Mouse (Mus musculus) ES-E14 (cell line): ENCODE data around the gene Fam189a1. TPM values are rescaled to one million over a fixed set of nuclear protein-coding genes. Genes with fewer than 3 reads are reported as not detected.

Experiments used
- DNase-seq: peaks from one replicate; pipeline ENCODE4 v3.0.0-alpha.2; 2013; ENCODE audit warnings: low read depth, low spot score
- H3K27ac ChIP-seq: 2 replicates; pipeline ENCODE4 v1.5.1; 2012; ENCODE audit warnings: low read depth, mild to moderate bottlenecking, low read length, moderate library complexity, mixed read lengths; ENCODE audit not compliant: poor library complexity, insufficient read depth, severe bottlenecking
- H3K36me3 ChIP-seq: 2 replicates; pipeline ENCODE4 v1.6.1; 2012; ENCODE audit warnings: mild to moderate bottlenecking, low read length, moderate library complexity, mixed read lengths; ENCODE audit not compliant: control insufficient read depth, poor library complexity, insufficient read depth, severe bottlenecking
- H3K4me1 ChIP-seq, 2 experiments: fragments of 150-350 bp in 1 of 2; sonication (generic) in 1 of 2; 2 replicates each; pipeline ENCODE4 v1.6.1; 2012; ENCODE audit warnings: low read length in 2 of 2, mild to moderate bottlenecking in 1 of 2, mixed read lengths in 1 of 2; ENCODE audit not compliant: control insufficient read depth in 2 of 2, insufficient read depth in 2 of 2, poor library complexity in 1 of 2
- H3K4me3 ChIP-seq, 2 experiments: fragments of 150-350 bp in 1 of 2; sonication (generic) in 1 of 2; 2 replicates each; pipeline ENCODE4 v1.5.1; 2012; ENCODE audit warnings: low read length in 2 of 2, low read depth in 1 of 2, mild to moderate bottlenecking in 1 of 2, mixed read lengths in 1 of 2; ENCODE audit not compliant: insufficient read depth in 1 of 2, poor library complexity in 1 of 2, severe bottlenecking in 1 of 2
- H3K9ac ChIP-seq: 2 replicates; pipeline ENCODE4 v1.6.1; 2012; ENCODE audit warnings: low read depth, mild to moderate bottlenecking, low read length, mixed read lengths; ENCODE audit not compliant: poor library complexity, insufficient read depth, severe bottlenecking
- H3K9me3 ChIP-seq: fragments of 150-350 bp; sonication (generic); 2 replicates; pipeline ENCODE4 v1.6.1; 2012; ENCODE audit warnings: low read depth, mild to moderate bottlenecking, low read length; ENCODE audit not compliant: control insufficient read depth, insufficient read depth
- CHD2 ChIP-seq: IDR thresholded peaks from 2 replicates; pipeline ENCODE4 v1.6.1; 2014; ENCODE audit warnings: mild to moderate bottlenecking, low read depth, low read length, inconsistent platforms
- HCFC1 ChIP-seq: IDR thresholded peaks from 2 replicates; pipeline ENCODE4 v1.6.1; 2012; ENCODE audit warnings: low read length, inconsistent platforms, borderline replicate concordance; ENCODE audit not compliant: insufficient read depth
- MAFK ChIP-seq: IDR thresholded peaks from 2 replicates; pipeline ENCODE4 v1.6.1; 2014; ENCODE audit warnings: mild to moderate bottlenecking, low read depth, low read length, inconsistent platforms; ENCODE audit not compliant: insufficient read depth
- ZC3H11A ChIP-seq: IDR thresholded peaks from 2 replicates; pipeline ENCODE4 v1.6.1; 2012; ENCODE audit warnings: low read depth, mild to moderate bottlenecking, inconsistent platforms, low read length, borderline replicate concordance
- ZNF384 ChIP-seq: IDR thresholded peaks from 2 replicates; pipeline ENCODE4 v1.6.1; 2012; ENCODE audit warnings: low read depth, low read length, inconsistent platforms
- in situ Hi-C, 2 experiments: fragments of 600-800 bp; cut with MboI; formaldehyde crosslinking; loops; one replicate each; pipeline ENCODE4 v1.15.1; 2025; ENCODE audit warnings: low sequenced_read_pairs in 2 of 2, inconsistent platforms in 1 of 2; ENCODE audit not compliant: unreplicated experiment in 2 of 2
- total RNA-seq: library from RNA; depleted of rRNA; stranded (reverse); fragments of 300-350 nt; gene quantifications from 2 replicates; pipeline ENCODE4 v1.2.3, GENCODE M21; 2012

Fam189a1 gene
- total RNA-seq, 1 experiment = 0.67 TPM

GRCm38 (mm10) chr7:65044280-65044679, 112.1 kb downstream of the Fam189a1 start:
- in situ Hi-C loops = no loop called here
- H3K9me3 ChIP-seq = no peaks in the 10 kb centered on the region
- no peak overlapping the region for H3K9ac ChIP-seq
- H3K36me3 ChIP-seq = no peaks in the 10 kb centered on the region
- H3K4me3 ChIP-seq = no peak overlapping the region
- no peak for DNase-seq
- TF ChIP-seq ZNF384 (no peak), HCFC1 (no peak), CHD2 (no peak), MAFK (no peak), ZC3H11A (no peak)
- H3K27ac ChIP-seq = no peak overlapping the region
- H3K4me1 ChIP-seq = peaks cover 0 to 11% of the 10 kb centered on the region in 2 experiments; a peak in 1 of 4 replicates

GRCm38 (mm10) chr7:65041106-65041505, 115.3 kb downstream of the Fam189a1 start:
- H3K36me3 ChIP-seq = no peaks in the 10 kb centered on the region
- no peaks in the 10 kb centered on the region for H3K9me3 ChIP-seq
- DNase-seq = no peak
- in situ Hi-C loops = no loop called here
- no peak overlapping the region for H3K9ac ChIP-seq
- no peak overlapping the region for H3K27ac ChIP-seq
- peaks cover 0 to 3% of the 10 kb centered on the region in 2 experiments; a peak in 1 of 4 replicates for H3K4me1 ChIP-seq
- H3K4me3 ChIP-seq = no peak overlapping the region
- TF ChIP-seq MAFK (no peak), CHD2 (no peak), ZNF384 (no peak), ZC3H11A (no peak)

GRCm38 (mm10) chr7:65031741-65032140, 124.6 kb downstream of the Fam189a1 start:
- DNase-seq = no peak
- Histone ChIP-seq H3K9me3 (no peaks in the 10 kb centered on the region), H3K4me3 (no peak overlapping the region), H3K4me1 (no peaks in the 10 kb centered on the region), H3K36me3 (no peaks in the 10 kb centered on the region), H3K27ac (no peak overlapping the region), H3K9ac (no peak overlapping the region)
- TF ChIP-seq CHD2 (no peak), HCFC1 (no peak), MAFK (no peak), ZNF384 (no peak)
- in situ Hi-C loops = no loop called here

DNA sequence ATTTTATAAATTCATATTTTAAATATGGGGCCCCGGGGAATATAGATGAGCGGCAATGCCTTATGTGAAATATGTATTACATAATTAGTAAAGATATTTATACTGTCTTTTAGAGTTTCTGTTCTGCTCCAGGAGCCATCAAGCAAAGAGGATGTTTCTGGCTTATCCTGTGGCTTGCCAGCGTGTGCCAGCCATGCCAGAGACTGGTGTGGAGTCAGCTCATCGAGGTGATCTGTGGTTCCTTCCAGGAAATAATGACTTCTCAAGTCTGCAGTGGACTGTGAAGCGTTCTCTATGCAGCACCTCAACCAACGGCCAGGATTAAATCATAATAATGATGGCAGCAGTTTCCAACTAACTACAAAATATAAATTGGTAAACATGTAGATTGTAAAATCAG, 125.2 kb downstream of the Fam189a1 start:
- H3K4me3 ChIP-seq = no peak overlapping the region
- in situ Hi-C loops = no loop called here
- H3K27ac ChIP-seq = no peak overlapping the region
- H3K36me3 ChIP-seq = no peaks in the 10 kb centered on the region
- no peaks in the 10 kb centered on the region for H3K4me1 ChIP-seq
- no peak overlapping the region for H3K9ac ChIP-seq
- no peak for DNase-seq
- no peaks in the 10 kb centered on the region for H3K9me3 ChIP-seq
- TF ChIP-seq ZNF384 (no peak), HCFC1 (no peak), ZC3H11A (no peak), MAFK (no peak), CHD2 (no peak)

- no peak for DNase-seq
- Histone ChIP-seq H3K4me3 (peak overlapping the region in 1 of 2 experiments; percentile 42; a peak in 1 of 4 replicates), H3K9me3 (no peaks in the 10 kb centered on the region), H3K36me3 (no peaks in the 10 kb centered on the region), H3K4me1 (no peaks in the 10 kb centered on the region), H3K27ac (no peak overlapping the region), H3K9ac (no peak overlapping the region)
- TF ChIP-seq ZNF384 (no peak), CHD2 (no peak), HCFC1 (no peak), ZC3H11A (no peak), MAFK (no peak)
- in situ Hi-C loops = no loop called here
Observed at GRCm38 (mm10) chr7:65029985-65030384, 126.4 kb downstream of the Fam189a1 start.
